Mouse (Mus musculus): ENCODE results near the gene Fry. TPM values are rescaled to one million over a fixed set of nuclear protein-coding genes. Genes with fewer than 3 reads are reported as not detected.

The Fry gene
- total and polyA plus RNA-seq, 3 experiments = 1.9 to 2.3 TPM; not detected in 1

DNA sequence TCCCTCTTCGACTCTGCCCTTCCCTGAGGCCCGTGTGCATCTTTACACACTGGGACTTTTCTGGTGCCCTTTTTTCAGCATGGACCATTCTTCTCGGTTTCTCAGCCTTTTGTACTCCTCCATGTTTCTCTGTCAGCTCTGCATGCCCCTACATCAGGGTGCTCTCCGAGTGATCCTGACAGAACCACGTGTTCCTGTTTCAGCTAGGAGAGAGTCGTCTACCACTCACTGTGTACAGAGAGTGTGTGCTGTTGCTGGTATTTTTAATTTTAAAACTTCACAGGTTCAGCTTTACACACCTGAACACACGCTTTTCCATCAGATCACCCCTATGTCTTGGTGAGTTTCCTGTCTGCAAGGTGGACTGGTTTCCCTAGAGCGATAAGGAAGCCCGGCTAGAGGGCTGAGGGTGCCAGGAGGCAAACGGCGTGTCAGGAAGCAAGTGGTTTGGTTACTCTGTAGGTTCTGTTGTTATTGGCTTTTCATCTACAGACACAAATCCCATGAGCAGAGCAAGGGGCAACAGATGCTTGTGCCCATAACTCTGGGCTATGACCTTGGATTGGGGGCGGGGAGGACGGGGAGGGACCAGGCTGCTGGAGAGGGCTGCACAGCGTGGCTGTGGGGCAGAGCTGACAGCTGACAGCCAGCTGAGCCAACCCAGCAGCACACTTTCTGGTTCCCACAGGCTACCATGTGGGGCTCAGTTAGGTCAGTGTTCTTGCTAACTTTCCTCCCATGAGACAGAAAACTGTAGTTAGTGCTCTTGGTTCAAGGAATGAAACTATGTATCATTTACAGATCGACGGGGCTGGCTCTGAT is 3.0 kb upstream of the Fry start:
- Histone ChIP-seq H3K9me3 (replicated peaks; ENCODE audit: insufficient read depth, low read length) (no peaks in the 10 kb centered on the region), H3K4me3 (ENCODE audit: control insufficient read depth in 1 of 2, insufficient read depth in 1 of 2, low read depth in 2 of 2, low read length in 2 of 2) (peak overlapping the region; percentile 54 to 68)

DNA sequence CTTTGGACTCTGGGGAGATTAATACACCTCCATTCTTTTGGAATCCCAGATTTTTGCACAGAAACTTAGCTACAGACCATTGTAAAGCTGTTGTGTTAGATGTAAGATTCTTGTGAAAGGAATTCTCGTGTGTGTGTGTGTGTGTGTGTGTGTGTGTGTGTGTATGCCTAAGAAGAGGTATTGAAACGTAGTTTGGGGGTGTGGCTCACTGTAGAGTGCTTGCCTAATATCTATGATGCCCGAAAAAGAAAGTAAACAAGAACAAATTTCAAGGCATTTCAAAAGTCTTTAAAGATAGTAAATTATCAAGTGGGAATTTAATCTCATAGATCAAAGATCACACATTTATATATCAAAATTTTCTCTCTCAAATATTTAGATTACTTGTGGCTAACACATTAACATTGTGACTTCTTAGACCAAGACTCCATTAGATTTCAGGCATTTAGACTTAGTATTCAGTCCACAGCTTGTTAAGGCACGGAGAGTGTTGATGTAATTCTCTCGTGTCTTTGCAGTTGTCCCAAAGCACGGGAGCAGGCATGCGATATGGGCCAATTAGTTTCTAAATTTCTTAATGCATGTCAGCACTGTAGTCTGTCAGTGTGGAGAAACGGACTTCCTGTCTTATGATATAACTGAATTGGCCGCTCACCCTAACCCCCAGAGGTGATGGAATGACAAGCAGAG is 2.1 kb upstream of the Fry start:
- TF ChIP-seq E2F4 (IDR thresholded peaks at IDR 0.05; ENCODE audit: borderline replicate concordance, low read depth, low read length) (no peak), ELF1 (IDR thresholded peaks at IDR 0.05; ENCODE audit: low read depth, low read length) (0 out of 2 replicates have a peak, but pooled peaks have one; percentile 44), MAZ (IDR thresholded peaks at IDR 0.05; ENCODE audit: low read depth, low read length) (no peak), MYB (IDR thresholded peaks at IDR 0.05; ENCODE audit: low read depth, low read length) (no peak; the same call in 1 of the 2 replicates), POLR2AphosphoS5 (IDR thresholded peaks at IDR 0.05; ENCODE audit: borderline replicate concordance, low read depth, low read length) (no peak), MXI1 (IDR thresholded peaks at IDR 0.05; ENCODE audit: low read depth, low read length) (peak; percentile 77), ETS1 (IDR thresholded peaks at IDR 0.05; ENCODE audit: low read depth, low read length) (peak; percentile 13; the same call in 1 of the 2 replicates), UBTF (IDR thresholded peaks at IDR 0.05; ENCODE audit: borderline replicate concordance, insufficient read depth, low read depth, low read length) (no peak), MYC (IDR thresholded peaks at IDR 0.05; ENCODE audit: low read depth, low read length) (no peak), SIN3A (IDR thresholded peaks at IDR 0.05; ENCODE audit: low read length) (peak; percentile 73; the same call in 1 of the 2 replicates)
- Histone ChIP-seq H3K4me3 (ENCODE audit: control insufficient read depth in 1 of 2, insufficient read depth in 1 of 2, low read depth in 2 of 2, low read length in 2 of 2) (peak overlapping the region; percentile 54 to 68), H3K9ac (ENCODE audit: control insufficient read depth, low read depth, low read length, poor library complexity, severe bottlenecking) (peak overlapping the region; percentile 57), H3K9me3 (replicated peaks; ENCODE audit: insufficient read depth, low read length) (no peaks in the 10 kb centered on the region), H3K79me2 (ENCODE audit: control insufficient read depth, insufficient read depth, low read length, poor library complexity) (no peaks in the 10 kb centered on the region), H3K27me3 (ENCODE audit: control insufficient read depth in 1 of 2, insufficient read depth in 2 of 2, low read length in 2 of 2) (no peaks in the 10 kb centered on the region), H3K36me3 (ENCODE audit: control insufficient read depth in 1 of 2, insufficient read depth in 2 of 2, low read length in 2 of 2) (peaks cover 0 to 10% of the 10 kb centered on the region in 2 experiments; a peak in 2 of 4 replicates), H3K27ac (ENCODE audit: control insufficient read depth, low read depth, low read length) (peak overlapping the region; percentile 50), H3K4me1 (ENCODE audit: control insufficient read depth in 1 of 2, insufficient read depth in 2 of 2, low read length in 2 of 2) (peaks cover 2 to 13% of the 10 kb centered on the region in 2 experiments; a peak in 3 of 4 replicates)
- DNase-seq (ENCODE audit: low read depth, low spot score) = peak; percentile 78

More for the DNA sequence above, 3.0 kb upstream of the Fry start:
- peaks cover 0 to 10% of the 10 kb centered on the region in 2 experiments; a peak in 2 of 4 replicates for H3K36me3 ChIP-seq (ENCODE audit: control insufficient read depth in 1 of 2, insufficient read depth in 2 of 2, low read length in 2 of 2)
- H3K27me3 ChIP-seq (ENCODE audit: control insufficient read depth in 1 of 2, insufficient read depth in 2 of 2, low read length in 2 of 2) = no peaks in the 10 kb centered on the region
- peaks cover 2 to 13% of the 10 kb centered on the region in 2 experiments; a peak in 3 of 4 replicates for H3K4me1 ChIP-seq (ENCODE audit: control insufficient read depth in 1 of 2, insufficient read depth in 2 of 2, low read length in 2 of 2)
- no peaks in the 10 kb centered on the region for H3K79me2 ChIP-seq (ENCODE audit: control insufficient read depth, insufficient read depth, low read length, poor library complexity)
- peak overlapping the region; percentile 43 for H3K27ac ChIP-seq (ENCODE audit: control insufficient read depth, low read depth, low read length)
- TF ChIP-seq SIN3A (IDR thresholded peaks at IDR 0.05; ENCODE audit: low read length) (peak; percentile 93), POLR2AphosphoS5 (IDR thresholded peaks at IDR 0.05; ENCODE audit: borderline replicate concordance, low read depth, low read length) (no peak), ZMIZ1 (IDR thresholded peaks at IDR 0.05; ENCODE audit: low read depth, low read length) (0 out of 2 replicates have a peak, but pooled peaks have one; percentile 29), RAD21 (IDR thresholded peaks at IDR 0.05; ENCODE audit: low read depth, low read length) (no peak), GATA1 (IDR thresholded peaks at IDR 0.05; ENCODE audit: low read depth, low read length) (peak; percentile 76), MYC (IDR thresholded peaks at IDR 0.05; ENCODE audit: low read depth, low read length) (peak; percentile 88), EP300 (IDR thresholded peaks at IDR 0.05; ENCODE audit: low read depth in 1 of 2, low read length in 2 of 2) (peak; percentile 36 to 62; a peak in 3 of 4 replicates), MAX (IDR thresholded peaks at IDR 0.05; ENCODE audit: low read length) (peak; percentile 95), HCFC1 (IDR thresholded peaks at IDR 0.05; ENCODE audit: low read depth, low read length) (peak; percentile 47; the same call in 1 of the 2 replicates), RCOR1 (IDR thresholded peaks at IDR 0.05; ENCODE audit: low read depth, low read length) (peak; percentile 58), MAZ (IDR thresholded peaks at IDR 0.05; ENCODE audit: low read depth, low read length) (peak; percentile 60; the same call in 1 of the 2 replicates), NELFE (IDR thresholded peaks at IDR 0.05; ENCODE audit: low read depth, low read length) (no peak), TBP (IDR thresholded peaks at IDR 0.05; ENCODE audit: low read depth, low read length) (peak; percentile 27; the same call in 1 of the 2 replicates), BHLHE40 (IDR thresholded peaks at IDR 0.05; ENCODE audit: borderline replicate concordance, low read depth, low read length) (peak; percentile 17; the same call in 1 of the 2 replicates), TCF12 (IDR thresholded peaks at IDR 0.05; ENCODE audit: low read depth, low read length) (peak; percentile 60), CTCF (IDR thresholded peaks at IDR 0.05 in 2 of 3, conservative IDR thresholded peaks at IDR 0.05 in 1 of 3; ENCODE audit: control insufficient read depth in 1 of 3, insufficient read depth in 1 of 3, low read depth in 2 of 3, low read length in 3 of 3, poor library complexity in 1 of 3, severe bottlenecking in 1 of 3) (no peak), TAL1 (IDR thresholded peaks at IDR 0.05; ENCODE audit: low read length) (peak; percentile 49), E2F4 (IDR thresholded peaks at IDR 0.05; ENCODE audit: borderline replicate concordance, low read depth, low read length) (0 out of 2 replicates have a peak, but pooled peaks have one; percentile 29), USF1 (IDR thresholded peaks at IDR 0.05; ENCODE audit: low read depth, low read length) (peak; percentile 72), MXI1 (IDR thresholded peaks at IDR 0.05; ENCODE audit: low read depth, low read length) (peak; percentile 98), ETS1 (IDR thresholded peaks at IDR 0.05; ENCODE audit: low read depth, low read length) (peak; percentile 90), JUND (IDR thresholded peaks at IDR 0.05; ENCODE audit: low read depth, low read length) (no peak), MYB (IDR thresholded peaks at IDR 0.05; ENCODE audit: low read depth, low read length) (no peak)
- DNase-seq (ENCODE audit: low read depth, low spot score) = peak; percentile 80
- H3K9ac ChIP-seq (ENCODE audit: control insufficient read depth, low read depth, low read length, poor library complexity, severe bottlenecking) = peak overlapping the region; percentile 50
